Mouse (Mus musculus): Measurements from ENCODE around the gene March6. TPM values are rescaled to one million over a fixed set of nuclear protein-coding genes. Genes with fewer than 3 reads are reported as not detected.
A peak's percentile ranks its signal among the peaks of the same experiment; 100 is the strongest.

Gene March6
- polyA plus RNA-seq, 1 experiment from 2014 or later: 67.5 TPM

DNA sequence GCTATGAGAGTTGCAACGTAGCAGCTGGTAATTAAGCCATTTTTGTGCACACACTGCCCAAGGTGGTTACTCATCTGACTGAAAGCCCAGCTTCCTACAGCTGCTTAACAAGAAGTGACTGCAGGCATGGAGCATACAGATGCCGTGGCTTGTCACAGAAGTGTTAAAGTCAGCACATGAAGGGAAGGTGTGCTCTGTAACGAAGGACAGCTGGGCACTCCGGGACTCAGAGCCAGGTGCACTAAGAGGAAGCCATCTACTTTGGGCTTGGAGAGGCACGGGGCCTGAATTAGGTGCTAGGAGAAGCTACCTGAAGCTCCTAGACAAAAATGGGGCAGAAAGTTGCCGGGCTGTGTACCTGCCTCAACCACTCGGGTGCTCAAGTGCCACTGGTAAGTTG is 97.1 kb downstream of the March6 start:
- ATAC-seq (ENCODE audit: low FRiP score): no peak
- Histone ChIP-seq H3K4me3 (no peak overlapping the region), H3K36me3 (no peaks in the 10 kb centered on the region), H3K9ac (no peak overlapping the region), H3K27ac (no peak overlapping the region), H3K4me1 (no peaks in the 10 kb centered on the region), H3K4me2 (replicated peaks) (no peak overlapping the region), H3K9me3 (replicated peaks) (no peaks in the 10 kb centered on the region), H3K27me3 (no peaks in the 10 kb centered on the region)
- 84% methylated on average over 7 of the region's 7 CpGs for WGBS

DNA sequence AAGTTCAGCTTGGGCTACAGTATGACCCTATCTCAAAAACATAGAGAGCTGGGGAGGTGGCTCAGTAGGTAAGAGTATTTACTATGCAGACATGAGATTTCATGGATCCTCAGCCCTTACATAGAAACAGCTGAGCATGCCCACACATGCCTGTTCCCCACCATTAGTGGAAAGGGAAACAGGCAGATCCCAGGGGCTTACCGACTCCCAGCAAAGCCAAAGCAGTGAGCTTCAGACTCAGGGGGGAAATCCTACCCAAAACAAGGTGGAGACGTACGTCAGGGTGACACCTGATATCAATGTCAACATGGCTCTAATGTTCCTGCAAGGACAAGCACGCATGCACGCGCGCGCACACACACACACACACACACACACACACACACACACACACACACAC is 99.0 kb downstream of the March6 start:
- Histone ChIP-seq H3K27ac (no peak overlapping the region), H3K4me3 (no peak overlapping the region), H3K9ac (no peak overlapping the region), H3K27me3 (no peaks in the 10 kb centered on the region), H3K4me2 (replicated peaks) (no peak overlapping the region), H3K4me1 (no peaks in the 10 kb centered on the region), H3K36me3 (no peaks in the 10 kb centered on the region), H3K9me3 (replicated peaks) (no peaks in the 10 kb centered on the region)
- ATAC-seq (ENCODE audit: low FRiP score): no peak
- WGBS: 85% methylated on average over 8 of the region's 8 CpGs

DNA sequence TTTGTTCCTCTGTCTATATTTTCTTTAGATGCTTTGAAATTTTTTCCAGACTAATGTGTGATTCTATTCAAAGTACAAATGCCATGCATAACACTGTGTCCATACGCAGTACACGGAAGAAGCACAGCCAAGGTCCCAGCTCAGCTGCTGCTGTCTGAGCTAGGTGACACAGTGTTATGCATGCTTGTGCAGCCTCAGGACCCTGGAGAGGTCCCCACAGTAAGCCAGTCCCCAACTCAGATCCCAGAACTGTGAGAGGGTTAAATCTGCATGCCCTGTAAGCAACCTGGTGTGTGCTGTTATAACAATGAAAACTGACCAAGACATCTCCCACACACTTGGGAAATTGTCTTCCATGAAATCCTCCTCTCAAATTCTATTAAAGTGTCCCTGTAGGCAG is 100.8 kb downstream of the March6 start:
- no peak for ATAC-seq (ENCODE audit: low FRiP score)
- Histone ChIP-seq H3K9ac (no peak overlapping the region), H3K27me3 (no peaks in the 10 kb centered on the region), H3K4me1 (peaks cover 9% of the 10 kb centered on the region; the same call in 1 of the 2 replicates), H3K9me3 (replicated peaks) (no peaks in the 10 kb centered on the region), H3K4me3 (no peak overlapping the region), H3K4me2 (replicated peaks) (no peak overlapping the region), H3K27ac (no peak overlapping the region), H3K36me3 (no peaks in the 10 kb centered on the region)
- WGBS: 75% methylated on average over 2 of the region's 2 CpGs

DNA sequence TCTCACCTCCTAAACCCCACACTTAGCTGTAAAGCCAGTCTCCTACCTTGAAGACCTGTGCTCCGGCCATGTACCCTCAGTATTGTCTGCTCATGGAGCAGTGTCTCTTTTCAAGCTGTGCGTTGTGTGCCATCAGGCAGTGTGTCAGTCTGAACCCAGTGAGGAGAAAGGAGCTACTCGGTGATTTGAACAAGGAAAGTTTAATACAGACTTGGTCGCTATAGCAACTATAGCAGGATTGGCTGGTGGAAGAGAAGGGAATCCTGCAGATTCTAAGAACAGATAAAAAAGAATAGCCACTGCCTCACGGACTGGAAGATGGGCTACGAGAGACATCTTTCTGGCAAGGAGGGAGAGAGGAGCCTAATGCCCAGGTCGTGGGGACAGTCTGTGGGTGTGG is 101.4 kb downstream of the March6 start:
- ATAC-seq (ENCODE audit: low FRiP score): no peak
- H3K4me2 ChIP-seq (replicated peaks): no peak overlapping the region
- no peaks in the 10 kb centered on the region for H3K9me3 ChIP-seq (replicated peaks)
- no peaks in the 10 kb centered on the region for H3K27me3 ChIP-seq
- H3K36me3 ChIP-seq: no peaks in the 10 kb centered on the region
- H3K4me1 ChIP-seq: peaks cover 9% of the 10 kb centered on the region; the same call in 1 of the 2 replicates
- no peak overlapping the region for H3K9ac ChIP-seq
- H3K4me3 ChIP-seq: no peak overlapping the region
- WGBS: 67% methylated on average over 7 of the region's 7 CpGs
- H3K27ac ChIP-seq: no peak overlapping the region

DNA sequence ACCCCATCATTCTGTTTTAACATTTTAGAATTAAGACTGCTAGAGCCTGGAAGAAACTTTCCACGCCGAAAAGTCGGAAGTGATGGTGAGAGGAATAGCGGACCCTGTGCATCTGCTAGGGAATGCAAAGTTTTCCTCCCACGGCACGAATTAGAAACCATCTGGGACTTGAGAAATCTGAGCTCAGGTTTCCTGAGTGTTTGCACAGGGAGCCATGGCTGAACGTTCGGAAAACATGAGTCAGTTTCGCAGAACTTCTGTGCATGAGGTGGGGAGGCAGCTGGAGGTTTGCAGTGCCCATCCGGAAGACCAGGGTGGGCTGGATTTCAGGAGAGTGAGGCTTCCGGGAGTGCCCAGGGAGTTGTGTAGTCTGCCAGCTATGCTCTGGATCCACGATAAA is 102.3 kb downstream of the March6 start:
- ATAC-seq (ENCODE audit: low FRiP score): no peak
- no peaks in the 10 kb centered on the region for H3K27me3 ChIP-seq
- peaks cover 9% of the 10 kb centered on the region; the same call in 1 of the 2 replicates for H3K4me1 ChIP-seq
- H3K9ac ChIP-seq: no peak overlapping the region
- H3K9me3 ChIP-seq (replicated peaks): no peaks in the 10 kb centered on the region
- WGBS: 66% methylated on average over 12 of the region's 12 CpGs
- H3K27ac ChIP-seq: no peak overlapping the region
- no peaks in the 10 kb centered on the region for H3K36me3 ChIP-seq
- H3K4me3 ChIP-seq: no peak overlapping the region
- no peak overlapping the region for H3K4me2 ChIP-seq (replicated peaks)

DNA sequence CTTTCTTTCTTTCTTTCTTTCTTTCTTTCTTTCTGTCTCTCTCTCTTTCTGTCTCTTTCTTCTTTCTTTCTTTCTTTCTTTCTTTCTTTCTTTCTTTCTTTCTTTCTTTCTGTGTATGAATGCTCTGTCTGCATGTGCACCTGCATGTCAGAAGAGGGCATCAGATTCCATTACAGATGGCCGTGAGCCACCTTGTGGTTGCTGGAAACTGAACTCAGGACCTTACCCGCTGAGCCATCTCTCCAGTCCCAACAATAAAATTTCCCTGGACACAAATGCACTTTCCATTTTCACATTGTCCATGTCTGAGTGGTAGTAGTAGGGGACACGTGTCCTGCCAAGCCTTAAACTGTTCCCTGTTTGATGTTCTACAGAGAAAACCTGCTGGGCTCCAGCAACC is 103.5 kb downstream of the March6 start:
- 75% methylated on average over 3 of the region's 3 CpGs for WGBS
- Histone ChIP-seq H3K4me1 (peaks cover 9% of the 10 kb centered on the region; the same call in 1 of the 2 replicates), H3K9ac (no peak overlapping the region), H3K27ac (no peak overlapping the region), H3K36me3 (no peaks in the 10 kb centered on the region), H3K4me2 (replicated peaks) (no peak overlapping the region), H3K27me3 (no peaks in the 10 kb centered on the region), H3K4me3 (no peak overlapping the region), H3K9me3 (replicated peaks) (no peaks in the 10 kb centered on the region)
- ATAC-seq (ENCODE audit: low FRiP score): no peak

DNA sequence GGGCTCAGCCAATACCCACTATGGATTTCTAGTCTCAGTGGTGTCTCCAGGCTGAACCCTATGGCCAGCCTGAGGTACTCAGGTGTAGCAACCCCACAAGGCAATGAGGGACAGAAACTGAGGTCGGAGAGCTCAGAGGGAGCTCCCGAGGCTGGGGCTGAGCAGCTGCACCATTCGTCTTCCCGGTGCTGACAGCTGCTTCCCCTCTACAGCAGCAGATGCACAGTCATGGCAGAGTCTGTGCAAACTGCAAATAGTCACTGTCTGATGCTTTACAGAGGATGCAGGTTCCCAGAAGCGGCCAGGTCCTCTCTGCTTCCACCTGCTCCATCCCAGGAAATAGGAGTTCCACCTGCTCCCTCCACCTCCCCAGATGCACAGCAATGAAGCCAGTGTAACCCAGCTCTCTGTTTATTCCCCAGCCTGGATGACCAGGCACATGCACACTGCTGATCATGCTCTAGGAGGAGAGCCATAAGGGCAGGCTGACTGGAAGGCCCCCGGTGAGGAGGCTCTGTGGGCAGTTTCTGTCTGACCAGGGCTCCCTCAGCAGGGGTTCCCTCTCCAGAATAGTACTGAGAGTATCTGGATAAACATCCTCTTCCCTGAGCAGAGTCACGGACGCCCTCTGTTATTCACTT is 104.7 kb downstream of the March6 start:
- H3K9ac ChIP-seq: no peak overlapping the region
- peaks cover 9% of the 10 kb centered on the region; the same call in 1 of the 2 replicates for H3K4me1 ChIP-seq
- 37% methylated on average over 8 of the region's 8 CpGs for WGBS
- no peak overlapping the region for H3K4me2 ChIP-seq (replicated peaks)
- peak; percentile 66; the same call in 1 of the 2 replicates for ATAC-seq (ENCODE audit: low FRiP score)
- no peak overlapping the region for H3K4me3 ChIP-seq
- H3K36me3 ChIP-seq: no peaks in the 10 kb centered on the region
- H3K9me3 ChIP-seq (replicated peaks): no peaks in the 10 kb centered on the region
- H3K27ac ChIP-seq: no peak overlapping the region
- no peaks in the 10 kb centered on the region for H3K27me3 ChIP-seq

DNA sequence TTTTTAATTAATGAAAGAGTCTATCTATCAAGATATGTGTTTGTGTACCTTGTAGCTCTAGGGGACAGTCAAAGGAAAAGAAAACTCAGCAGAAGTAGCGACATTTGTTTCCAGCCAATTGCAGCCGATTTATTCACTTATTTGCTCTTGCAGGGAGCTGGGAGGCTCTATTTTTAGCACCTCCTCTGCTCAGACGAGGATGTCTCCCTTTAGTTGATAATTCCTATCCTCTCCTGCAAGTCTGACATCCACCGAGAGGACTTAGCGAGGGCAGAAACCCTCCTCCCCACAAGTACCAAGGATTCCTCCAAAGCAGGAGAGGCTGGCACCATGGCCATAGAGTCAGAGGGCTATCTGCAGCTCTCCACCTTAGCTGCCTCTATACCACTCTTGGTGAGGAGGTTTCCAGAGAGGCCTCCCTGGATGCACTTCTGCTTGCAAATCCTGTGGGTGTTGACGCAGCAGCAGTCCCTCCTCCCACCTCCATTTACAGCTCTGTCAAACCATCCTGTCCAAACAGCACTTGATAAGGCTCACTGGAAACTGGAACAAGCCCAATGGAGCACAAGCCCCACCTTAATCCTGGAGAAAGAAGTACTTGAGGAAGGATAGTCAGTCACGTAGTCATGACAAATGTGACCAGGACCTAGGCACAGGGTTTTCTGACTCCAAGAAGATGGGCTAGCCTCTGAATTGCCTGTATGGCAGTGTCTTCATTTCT is 108.0 kb downstream of the March6 start:
- Histone ChIP-seq H3K9me3 (replicated peaks) (no peaks in the 10 kb centered on the region), H3K27ac (no peak overlapping the region), H3K4me3 (no peak overlapping the region), H3K9ac (no peak overlapping the region), H3K36me3 (no peaks in the 10 kb centered on the region), H3K27me3 (no peaks in the 10 kb centered on the region), H3K4me1 (peaks cover 9% of the 10 kb centered on the region; the same call in 1 of the 2 replicates), H3K4me2 (replicated peaks) (no peak overlapping the region)
- 72% methylated on average over 7 of the region's 7 CpGs for WGBS
- ATAC-seq (ENCODE audit: low FRiP score): no peak

DNA sequence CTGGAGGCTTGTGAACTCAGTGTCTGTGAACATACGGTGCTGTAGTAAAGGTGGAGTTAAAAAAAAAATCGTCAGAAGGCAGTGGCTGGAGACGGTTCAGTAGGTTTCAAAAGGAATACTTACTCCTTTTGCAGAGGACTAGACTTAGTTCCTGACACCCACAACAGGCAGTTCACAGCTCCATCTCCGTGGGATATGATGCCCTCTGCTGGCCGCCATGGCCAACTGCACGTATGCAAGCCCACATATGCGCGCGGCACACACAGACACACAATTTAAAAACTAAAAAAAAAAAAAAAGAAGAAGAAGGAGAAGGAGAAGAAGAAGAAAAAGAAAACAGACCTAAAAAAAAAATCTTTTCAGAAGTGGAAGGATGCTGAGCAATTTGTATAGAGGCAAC is 111.8 kb downstream of the March6 start:
- Histone ChIP-seq H3K27ac (no peak overlapping the region), H3K27me3 (no peaks in the 10 kb centered on the region), H3K4me3 (no peak overlapping the region), H3K4me2 (replicated peaks) (no peak overlapping the region), H3K4me1 (peaks cover 5% of the 10 kb centered on the region; the same call in 1 of the 2 replicates), H3K9me3 (replicated peaks) (no peaks in the 10 kb centered on the region), H3K9ac (no peak overlapping the region), H3K36me3 (no peaks in the 10 kb centered on the region)
- 45% methylated on average over 9 of the region's 9 CpGs for WGBS
- ATAC-seq (ENCODE audit: low FRiP score): no peak

DNA sequence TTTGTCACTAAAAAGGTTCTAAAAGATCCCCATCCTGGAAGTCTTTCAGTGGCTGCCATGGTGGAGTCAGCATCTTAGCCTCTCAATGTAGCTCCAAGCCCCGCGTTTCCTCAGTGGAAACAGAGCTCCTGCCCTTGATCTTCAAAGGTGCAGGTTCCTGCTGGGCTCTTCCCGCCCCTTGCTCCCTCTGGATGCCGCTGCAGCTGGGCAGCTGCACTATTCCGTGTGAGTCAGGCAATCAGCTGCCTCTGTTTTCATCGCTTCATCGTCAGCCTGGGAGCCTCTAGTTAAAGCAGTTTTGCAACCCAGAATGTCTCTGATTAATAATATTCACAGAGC is 112.2 kb downstream of the March6 start:
- Histone ChIP-seq H3K36me3 (no peaks in the 10 kb centered on the region), H3K4me1 (peaks cover 5% of the 10 kb centered on the region; the same call in 1 of the 2 replicates), H3K9me3 (replicated peaks) (no peaks in the 10 kb centered on the region), H3K27me3 (no peaks in the 10 kb centered on the region), H3K4me2 (replicated peaks) (0 out of 2 replicates have a peak overlapping the region, but pooled peaks have one; percentile 9), H3K9ac (no peak overlapping the region), H3K4me3 (no peak overlapping the region), H3K27ac (no peak overlapping the region)
- ATAC-seq (ENCODE audit: low FRiP score): no peak
- 18% methylated on average over 7 of the region's 7 CpGs for WGBS

DNA sequence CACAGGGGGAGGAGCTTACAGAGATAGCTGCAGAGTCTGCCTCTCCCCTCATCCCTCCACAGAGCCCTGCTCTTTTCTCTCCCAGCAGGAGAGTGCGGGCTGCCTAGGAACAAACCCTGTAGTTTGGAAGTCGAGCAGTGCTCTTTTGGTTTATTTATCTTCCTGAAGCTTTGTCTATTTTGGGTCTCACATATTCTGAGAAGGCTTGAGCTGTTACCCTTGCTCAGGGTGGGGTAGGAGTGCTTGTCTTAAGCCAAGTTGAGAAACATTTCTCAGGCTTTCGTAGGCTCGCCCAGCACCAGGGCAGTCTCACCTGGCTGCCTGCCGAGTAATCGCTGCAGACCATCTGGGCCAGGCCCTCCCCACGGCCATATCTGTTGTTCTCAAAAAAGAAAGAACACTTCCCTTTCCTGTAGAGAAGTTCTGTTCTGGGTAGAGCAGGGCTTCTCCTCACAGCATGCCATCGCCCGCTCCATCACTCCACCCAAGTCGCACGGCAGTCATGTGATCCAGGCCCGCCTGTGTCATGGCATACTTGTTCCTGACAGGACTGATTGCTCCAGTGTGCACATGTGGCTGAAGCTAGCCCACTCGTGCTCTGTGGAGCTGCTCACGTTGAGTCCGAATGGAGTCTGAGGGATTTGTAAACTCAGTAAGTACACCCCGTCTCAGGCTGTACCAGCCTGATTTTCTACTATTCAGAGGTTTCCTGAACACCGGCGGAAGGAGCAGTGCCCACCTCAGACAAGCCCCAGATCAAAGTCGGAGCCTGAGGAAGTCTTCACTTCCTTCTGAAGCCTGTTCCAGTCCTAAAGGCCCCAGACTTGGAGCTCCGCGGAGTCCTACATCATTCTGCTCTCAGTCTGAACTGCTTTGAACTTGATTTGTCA is 112.8 kb downstream of the March6 start:
- no peaks in the 10 kb centered on the region for H3K9me3 ChIP-seq (replicated peaks)
- no peak for ATAC-seq (ENCODE audit: low FRiP score)
- H3K27me3 ChIP-seq: no peaks in the 10 kb centered on the region
- WGBS: 58% methylated on average over 21 of the region's 21 CpGs
- H3K36me3 ChIP-seq: no peaks in the 10 kb centered on the region
- H3K4me3 ChIP-seq: no peak overlapping the region
- H3K27ac ChIP-seq: no peak overlapping the region
- H3K9ac ChIP-seq: no peak overlapping the region
- H3K4me1 ChIP-seq: peaks cover 5% of the 10 kb centered on the region; the same call in 1 of the 2 replicates
- H3K4me2 ChIP-seq (replicated peaks): peak overlapping the region; percentile 21; the same call in 1 of the 2 replicates

DNA sequence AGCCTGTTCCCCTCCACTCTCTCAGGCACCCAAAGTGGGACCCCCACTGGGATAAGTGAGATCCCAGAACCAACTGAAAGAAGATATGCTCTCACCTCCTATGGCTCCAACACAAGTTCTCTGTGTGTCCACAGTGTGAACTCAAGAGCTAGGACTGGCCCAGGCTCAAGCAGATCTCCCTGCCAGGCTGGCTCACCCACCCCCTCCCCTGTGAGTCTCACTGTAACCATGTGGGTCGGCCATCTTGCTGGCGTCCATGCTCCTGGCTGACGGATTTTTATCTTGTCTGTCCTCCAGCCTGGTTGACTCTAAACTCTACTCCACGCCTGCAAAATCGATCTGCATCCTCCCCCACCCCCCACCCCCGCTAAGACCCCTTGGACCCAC is 113.5 kb downstream of the March6 start:
- no peaks in the 10 kb centered on the region for H3K27me3 ChIP-seq
- peaks cover 10% of the 10 kb centered on the region for H3K4me1 ChIP-seq
- peak overlapping the region; percentile 21; the same call in 1 of the 2 replicates for H3K4me2 ChIP-seq (replicated peaks)
- H3K36me3 ChIP-seq: no peaks in the 10 kb centered on the region
- no peak for ATAC-seq (ENCODE audit: low FRiP score)
- WGBS: 65% methylated on average over 6 of the region's 6 CpGs
- no peaks in the 10 kb centered on the region for H3K9me3 ChIP-seq (replicated peaks)
- H3K4me3 ChIP-seq: no peak overlapping the region
- H3K27ac ChIP-seq: no peak overlapping the region
- H3K9ac ChIP-seq: no peak overlapping the region
